Mouse (Mus musculus): Measurements from ENCODE around the gene Tnnt3. TPM values are rescaled to one million over a fixed set of nuclear protein-coding genes. Genes with fewer than 3 reads are reported as not detected.

Gene Tnnt3
- polyA plus RNA-seq, 1 experiment: 2.7 TPM

DNA sequence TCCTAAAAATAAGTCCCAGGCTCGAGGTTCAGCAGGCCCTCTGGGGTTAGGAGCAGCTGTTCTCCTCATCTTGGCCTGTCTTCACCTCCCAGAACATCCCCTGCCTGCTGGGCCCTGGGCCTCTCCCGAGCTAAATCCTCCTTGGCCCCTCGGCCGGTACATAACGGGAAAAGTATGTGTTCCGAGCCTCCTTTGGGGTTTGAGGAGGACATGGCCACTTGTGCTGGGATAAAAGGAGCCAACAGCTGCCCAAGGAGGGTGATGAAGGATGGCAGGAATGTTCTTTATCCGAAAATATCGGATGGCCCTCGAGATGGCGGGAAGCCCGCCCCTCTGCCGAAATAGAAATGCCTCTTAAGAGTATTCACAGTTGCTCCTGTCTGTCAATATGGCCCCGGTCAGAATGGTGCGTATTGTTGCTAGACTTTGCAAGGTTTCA lies 52.3 kb downstream of the Tnnt3 start:
- no peak overlapping the region for H3K4me3 ChIP-seq (ENCODE audit: low read depth, low read length)
- H3K27me3 ChIP-seq (ENCODE audit: control insufficient read depth, insufficient read depth, low read length, poor library complexity, severe bottlenecking): no peaks in the 10 kb centered on the region
- TF ChIP-seq CTCF (IDR thresholded peaks at IDR 0.05; ENCODE audit: low read depth, low read length) (no peak), POLR2A (IDR thresholded peaks at IDR 0.05; ENCODE audit: insufficient read depth, low read length) (no peak), EP300 (IDR thresholded peaks at IDR 0.05; ENCODE audit: insufficient read depth, low read depth, low read length) (no peak)
- no peak overlapping the region for H3K27ac ChIP-seq (ENCODE audit: insufficient read depth, low read length)
- no peaks in the 10 kb centered on the region for H3K9me3 ChIP-seq (replicated peaks; ENCODE audit: control insufficient read depth, insufficient read depth, low read length, poor library complexity, severe bottlenecking)
- H3K36me3 ChIP-seq (ENCODE audit: control insufficient read depth, insufficient read depth, low read length, poor library complexity, severe bottlenecking): no peaks in the 10 kb centered on the region
- H3K4me1 ChIP-seq (ENCODE audit: control insufficient read depth, insufficient read depth, low read length): peaks cover 3% of the 10 kb centered on the region
- H3K9ac ChIP-seq (ENCODE audit: low read depth, poor library complexity, severe bottlenecking): no peak overlapping the region

DNA sequence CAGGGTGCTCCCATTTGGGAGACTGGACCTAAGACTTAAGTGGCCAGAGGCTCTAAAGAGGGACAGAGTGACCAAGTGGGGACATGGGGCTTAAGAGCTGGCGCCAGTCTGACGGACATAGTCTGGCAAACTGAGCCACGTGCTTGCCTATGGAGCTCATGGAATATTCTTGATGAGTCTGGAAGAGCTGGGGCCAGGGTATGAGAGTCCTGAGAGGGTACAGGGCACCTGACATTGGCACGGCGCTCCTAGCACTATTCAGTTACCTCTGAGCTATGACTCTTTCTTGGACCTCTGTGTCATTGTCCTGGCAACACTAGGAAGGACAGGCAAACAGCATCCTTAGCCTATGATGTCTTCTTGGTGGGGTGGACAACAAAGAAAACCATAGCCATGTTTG lies 53.1 kb downstream of the Tnnt3 start:
- Histone ChIP-seq H3K36me3 (ENCODE audit: control insufficient read depth, insufficient read depth, low read length, poor library complexity, severe bottlenecking) (no peaks in the 10 kb centered on the region), H3K27me3 (ENCODE audit: control insufficient read depth, insufficient read depth, low read length, poor library complexity, severe bottlenecking) (no peaks in the 10 kb centered on the region), H3K9me3 (replicated peaks; ENCODE audit: control insufficient read depth, insufficient read depth, low read length, poor library complexity, severe bottlenecking) (no peaks in the 10 kb centered on the region), H3K27ac (ENCODE audit: insufficient read depth, low read length) (no peak overlapping the region), H3K4me1 (ENCODE audit: control insufficient read depth, insufficient read depth, low read length) (peaks cover 3% of the 10 kb centered on the region), H3K9ac (ENCODE audit: low read depth, poor library complexity, severe bottlenecking) (no peak overlapping the region), H3K4me3 (ENCODE audit: low read depth, low read length) (no peak overlapping the region)
- TF ChIP-seq POLR2A (IDR thresholded peaks at IDR 0.05; ENCODE audit: insufficient read depth, low read length) (no peak), EP300 (IDR thresholded peaks at IDR 0.05; ENCODE audit: insufficient read depth, low read depth, low read length) (no peak), CTCF (IDR thresholded peaks at IDR 0.05; ENCODE audit: low read depth, low read length) (no peak)

DNA sequence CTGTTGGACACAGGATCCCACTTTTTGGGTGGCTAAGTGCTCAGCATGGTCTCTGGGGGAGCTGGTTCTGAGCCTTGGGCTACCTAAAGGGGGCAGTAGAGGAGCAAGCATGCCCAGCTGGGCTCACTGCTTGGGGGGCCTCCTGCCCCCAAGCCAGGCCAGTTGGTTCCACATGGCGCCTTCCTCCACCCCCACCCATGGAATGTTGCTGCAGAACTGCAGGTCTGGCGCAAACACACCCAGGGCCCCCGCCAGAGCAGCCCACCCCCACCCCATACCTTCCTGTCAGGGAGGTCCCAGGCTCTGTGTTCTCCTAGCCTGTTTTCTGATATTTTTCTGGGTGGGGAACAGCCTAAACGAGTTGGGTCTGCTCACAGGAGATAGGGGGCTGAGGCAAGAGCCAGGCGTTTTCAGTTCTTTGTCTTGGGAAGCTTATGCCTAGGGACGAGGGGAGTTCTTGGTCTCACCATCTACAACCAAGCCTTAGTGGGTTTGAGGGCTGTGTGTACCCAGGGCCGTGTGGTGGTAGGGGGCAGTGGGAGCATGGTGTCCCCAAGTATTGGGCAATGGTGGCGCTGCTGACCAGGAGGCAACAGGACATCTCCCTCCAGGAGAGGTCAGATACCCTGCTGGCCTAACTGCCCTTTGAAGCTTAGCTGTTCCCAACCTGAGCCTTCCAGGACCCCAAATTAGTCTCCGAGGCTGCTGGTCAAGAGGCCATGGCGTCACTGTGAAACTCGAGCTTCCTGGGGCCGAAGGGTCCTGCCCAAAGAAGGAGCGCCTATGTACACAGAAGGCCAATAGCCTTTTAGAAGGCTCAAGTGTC lies 54.2 kb downstream of the Tnnt3 start:
- Histone ChIP-seq H3K4me3 (ENCODE audit: low read depth, low read length) (no peak overlapping the region), H3K9ac (ENCODE audit: low read depth, poor library complexity, severe bottlenecking) (no peak overlapping the region), H3K36me3 (ENCODE audit: control insufficient read depth, insufficient read depth, low read length, poor library complexity, severe bottlenecking) (no peaks in the 10 kb centered on the region), H3K27ac (ENCODE audit: insufficient read depth, low read length) (no peak overlapping the region), H3K4me1 (ENCODE audit: control insufficient read depth, insufficient read depth, low read length) (peaks cover 3% of the 10 kb centered on the region), H3K9me3 (replicated peaks; ENCODE audit: control insufficient read depth, insufficient read depth, low read length, poor library complexity, severe bottlenecking) (no peaks in the 10 kb centered on the region), H3K27me3 (ENCODE audit: control insufficient read depth, insufficient read depth, low read length, poor library complexity, severe bottlenecking) (no peaks in the 10 kb centered on the region)
- TF ChIP-seq CTCF (IDR thresholded peaks at IDR 0.05; ENCODE audit: low read depth, low read length) (peak; percentile 27), EP300 (IDR thresholded peaks at IDR 0.05; ENCODE audit: insufficient read depth, low read depth, low read length) (no peak)

DNA sequence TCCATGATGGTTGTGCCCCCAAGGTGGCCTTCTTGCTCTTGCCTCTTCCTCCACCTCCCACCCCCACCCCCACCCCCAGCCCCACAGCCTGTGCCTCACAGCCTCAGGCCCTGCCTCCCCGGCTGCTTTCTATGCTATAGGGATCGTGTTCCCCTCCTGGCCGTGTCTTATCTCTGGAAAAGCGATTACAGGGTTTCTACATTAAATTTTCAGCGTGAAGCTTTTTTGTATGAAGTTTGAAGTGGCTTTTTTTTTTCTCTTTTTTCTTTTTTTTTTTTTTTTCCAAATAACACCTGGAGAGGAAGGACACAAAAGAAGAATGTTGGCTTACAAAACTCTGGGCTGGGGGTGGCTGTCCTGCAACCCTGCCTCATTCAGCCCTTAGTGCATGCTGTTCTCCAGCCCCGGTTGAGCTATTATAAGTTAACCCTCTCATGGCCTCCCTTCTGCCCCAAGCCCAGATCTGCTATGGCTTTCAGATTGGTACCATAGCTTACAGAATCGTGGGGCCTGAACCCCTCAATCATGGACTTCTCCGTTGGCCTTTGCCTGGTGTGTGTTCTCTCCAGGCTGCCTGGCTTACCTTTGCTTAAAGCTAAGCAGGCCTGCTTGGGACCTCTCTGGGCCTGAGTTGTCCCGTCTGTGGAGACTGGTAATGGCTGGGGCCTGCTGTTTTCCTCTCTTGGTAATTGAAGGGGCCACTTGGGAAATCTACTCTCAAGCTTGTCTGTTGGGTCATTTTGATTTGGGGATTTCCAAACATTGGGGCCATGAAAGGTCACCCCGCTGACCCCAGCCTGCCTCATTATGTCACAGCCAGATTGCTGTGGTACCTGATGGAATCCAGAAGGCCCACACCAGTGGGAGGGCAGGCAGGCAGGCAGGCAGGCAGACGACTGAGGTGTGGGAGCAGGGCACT lies 55.0 kb downstream of the Tnnt3 start:
- no peak overlapping the region for H3K4me3 ChIP-seq (ENCODE audit: low read depth, low read length)

DNA sequence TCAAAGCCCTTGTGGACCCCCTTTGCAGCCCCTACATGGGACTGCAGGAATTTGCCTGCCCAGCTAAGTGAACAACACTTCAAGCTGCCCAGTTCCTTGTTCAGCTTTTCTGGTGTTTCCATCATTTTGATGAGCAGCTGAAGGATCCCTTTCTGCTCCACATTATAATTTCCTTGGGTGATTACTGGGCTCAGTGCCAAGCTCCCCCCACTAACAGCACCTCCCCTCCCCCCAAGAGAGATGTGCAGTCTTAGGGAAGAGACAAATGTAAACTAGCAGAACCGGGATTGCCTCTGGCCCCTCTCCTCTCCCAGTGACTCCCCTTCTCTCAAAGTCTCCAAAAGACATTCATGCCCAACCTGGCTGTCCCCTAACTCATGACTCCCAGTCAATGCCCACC lies 56.0 kb downstream of the Tnnt3 start:
- Histone ChIP-seq H3K9ac (ENCODE audit: low read depth, poor library complexity, severe bottlenecking) (no peak overlapping the region), H3K9me3 (replicated peaks; ENCODE audit: control insufficient read depth, insufficient read depth, low read length, poor library complexity, severe bottlenecking) (no peaks in the 10 kb centered on the region), H3K27me3 (ENCODE audit: control insufficient read depth, insufficient read depth, low read length, poor library complexity, severe bottlenecking) (no peaks in the 10 kb centered on the region), H3K36me3 (ENCODE audit: control insufficient read depth, insufficient read depth, low read length, poor library complexity, severe bottlenecking) (no peaks in the 10 kb centered on the region), H3K4me3 (ENCODE audit: low read depth, low read length) (no peak overlapping the region), H3K27ac (ENCODE audit: insufficient read depth, low read length) (no peak overlapping the region), H3K4me1 (ENCODE audit: control insufficient read depth, insufficient read depth, low read length) (peaks cover 3% of the 10 kb centered on the region)
- TF ChIP-seq POLR2A (IDR thresholded peaks at IDR 0.05; ENCODE audit: insufficient read depth, low read length) (no peak), CTCF (IDR thresholded peaks at IDR 0.05; ENCODE audit: low read depth, low read length) (no peak), EP300 (IDR thresholded peaks at IDR 0.05; ENCODE audit: insufficient read depth, low read depth, low read length) (no peak)

More for the DNA sequence above, 55.0 kb downstream of the Tnnt3 start:
- Histone ChIP-seq H3K9ac (ENCODE audit: low read depth, poor library complexity, severe bottlenecking) (no peak overlapping the region), H3K27me3 (ENCODE audit: control insufficient read depth, insufficient read depth, low read length, poor library complexity, severe bottlenecking) (no peaks in the 10 kb centered on the region), H3K9me3 (replicated peaks; ENCODE audit: control insufficient read depth, insufficient read depth, low read length, poor library complexity, severe bottlenecking) (no peaks in the 10 kb centered on the region), H3K36me3 (ENCODE audit: control insufficient read depth, insufficient read depth, low read length, poor library complexity, severe bottlenecking) (no peaks in the 10 kb centered on the region), H3K4me1 (ENCODE audit: control insufficient read depth, insufficient read depth, low read length) (peaks cover 3% of the 10 kb centered on the region), H3K27ac (ENCODE audit: insufficient read depth, low read length) (no peak overlapping the region)
- TF ChIP-seq POLR2A (IDR thresholded peaks at IDR 0.05; ENCODE audit: insufficient read depth, low read length): no peak
- TF ChIP-seq CTCF (IDR thresholded peaks at IDR 0.05; ENCODE audit: low read depth, low read length): no peak
